Mouse (Mus musculus) spleen, postnatal 36 days (tissue): ENCODE results near the gene Edem3.

Experiments used
- DNase-seq, 2 experiments: peaks; one replicate each; pipeline ENCODE4 v3.0.0; 2022; ENCODE audit warnings: low spot score in 2 of 2, mixed read lengths in 1 of 2

Gene Edem3

GRCm38 (mm10) chr1:151863135-151863796 lies 108.1 kb downstream of the Edem3 start:
- no peak for DNase-seq

- no peak for DNase-seq
These were observed 108.6 kb downstream of the Edem3 start for GRCm38 (mm10) chr1:151863797-151864147.

DNA sequence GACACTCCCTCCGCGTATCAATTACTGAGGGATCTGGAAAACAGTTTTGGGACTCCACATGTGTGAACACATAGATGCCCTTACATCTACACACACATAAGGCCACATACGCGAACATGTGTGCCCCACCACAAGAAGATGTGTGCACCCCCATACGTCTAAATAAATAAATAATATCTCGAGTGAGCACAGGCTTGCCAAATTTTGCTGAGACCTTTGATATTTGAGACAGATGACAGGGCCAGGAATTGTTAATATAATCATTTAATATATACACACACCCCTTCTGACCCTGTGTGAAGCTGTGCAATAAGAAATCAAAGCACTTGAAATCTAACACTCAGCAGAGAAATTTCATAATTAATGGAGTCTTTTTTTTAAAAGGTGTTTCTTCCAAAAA lies 109.2 kb downstream of the Edem3 start:
- no peak for DNase-seq
